Mouse (Mus musculus) neural tube, embryonic 15.5 days (tissue): ENCODE measurements around the gene C1qa. TPM values are rescaled to one million over a fixed set of nuclear protein-coding genes. Genes with fewer than 3 reads are reported as not detected.
A peak's percentile ranks its signal among the peaks of the same experiment; 100 is the strongest.

Experiments used
- ATAC-seq: fragments of 200-750 bp; cut with Nextera tagmentation; 2 replicates; pipeline ENCODE4 v1.8.0; 2017; ENCODE audit warnings: mild to moderate bottlenecking, moderate TSS enrichment, moderate library complexity; ENCODE audit not compliant: low FRiP score
- H3K27ac ChIP-seq: fragments of 300-500 bp; sonication (generic); replicated peaks from 2 replicates; pipeline ENCODE4 v1.5.1; 2015; ENCODE audit warnings: mild to moderate bottlenecking, inconsistent platforms
- H3K27me3 ChIP-seq: fragments of 300-500 bp; sonication (generic); replicated peaks from 2 replicates; pipeline ENCODE4 v1.6.1; 2015; ENCODE audit warnings: inconsistent platforms
- H3K36me3 ChIP-seq: fragments of 300-500 bp; sonication (generic); 2 replicates; pipeline ENCODE4 v1.6.1; 2015; ENCODE audit warnings: inconsistent platforms
- H3K4me1 ChIP-seq: fragments of 300-500 bp; sonication (generic); 2 replicates; pipeline ENCODE4 v1.6.1; 2015; ENCODE audit warnings: inconsistent platforms
- H3K4me2 ChIP-seq: fragments of 300-500 bp; sonication (generic); 2 replicates; pipeline ENCODE4 v1.6.1; 2015; ENCODE audit warnings: inconsistent platforms, mild to moderate bottlenecking, moderate library complexity
- H3K4me3 ChIP-seq: fragments of 300-500 bp; sonication (generic); replicated peaks from 2 replicates; pipeline ENCODE4 v1.5.1; 2015; ENCODE audit warnings: mild to moderate bottlenecking, inconsistent platforms
- H3K9ac ChIP-seq: fragments of 300-500 bp; sonication (generic); replicated peaks from 2 replicates; pipeline ENCODE4 v1.6.1; 2015; ENCODE audit warnings: mild to moderate bottlenecking, inconsistent platforms
- H3K9me3 ChIP-seq: fragments of 300-500 bp; sonication (generic); replicated peaks from 2 replicates; pipeline ENCODE4 v1.6.1; 2016; ENCODE audit warnings: inconsistent platforms
- WGBS: fragments of 180-500 bp; shearing (Covaris S2); methylation state at CpG from one replicate; pipeline ENCODE4 v1.1.7; 2015; ENCODE audit warnings: mixed read lengths; 5-methylcytosine and 5-hydroxymethylcytosine counted together
- polyA plus RNA-seq: library from polyadenylated mRNA; unstranded; fragments of >200 nt; fragmentation: Nextera tagmentation; extraction: Ambion mirVana; gene quantifications from 2 replicates; pipeline ENCODE4 v1.2.1, GENCODE M21; 2015

C1qa gene
- polyA plus RNA-seq, 1 experiment from 2014 or later, result 33.7 TPM

- H3K27me3 ChIP-seq, result 0 out of 2 replicates have a peak, but pooled peaks cover 4% of the 10 kb centered on the region
- no peak for ATAC-seq
- 11% methylated on average over 6 of the region's 6 CpGs for WGBS
Observed at GRCm38 (mm10) chr4:136924529-136924928, 25.9 kb upstream of the C1qa start.

GRCm38 (mm10) chr4:136919526-136919925 is 20.9 kb upstream of the C1qa start:
- Histone ChIP-seq H3K9ac (no peak overlapping the region), H3K4me2 (no peak overlapping the region), H3K9me3 (no peaks in the 10 kb centered on the region), H3K27ac (no peak overlapping the region), H3K36me3 (no peaks in the 10 kb centered on the region), H3K27me3 (peaks cover 4% of the 10 kb centered on the region; the same call in 1 of the 2 replicates), H3K4me3 (no peak overlapping the region), H3K4me1 (peaks cover 18% of the 10 kb centered on the region)
- WGBS, result 88% methylated on average over 3 of the region's 3 CpGs
- no peak for ATAC-seq

More at GRCm38 (mm10) chr4:136924529-136924928, 25.9 kb upstream of the C1qa start:
- Histone ChIP-seq H3K4me2 (no peak overlapping the region), H3K4me1 (peaks cover 31% of the 10 kb centered on the region), H3K4me3 (no peak overlapping the region), H3K36me3 (no peaks in the 10 kb centered on the region), H3K9ac (no peak overlapping the region), H3K9me3 (no peaks in the 10 kb centered on the region), H3K27ac (no peak overlapping the region)

GRCm38 (mm10) chr4:136918834-136919233 is 20.2 kb upstream of the C1qa start:
- H3K27me3 ChIP-seq, result peaks cover 4% of the 10 kb centered on the region; the same call in 1 of the 2 replicates
- H3K9ac ChIP-seq, result no peak overlapping the region
- ATAC-seq, result no peak
- peaks cover 17% of the 10 kb centered on the region for H3K4me1 ChIP-seq
- no peaks in the 10 kb centered on the region for H3K36me3 ChIP-seq
- 86% methylated on average over 8 of the region's 8 CpGs for WGBS
- H3K27ac ChIP-seq, result no peak overlapping the region
- no peak overlapping the region for H3K4me2 ChIP-seq
- H3K4me3 ChIP-seq, result no peak overlapping the region
- no peaks in the 10 kb centered on the region for H3K9me3 ChIP-seq

- H3K4me3 ChIP-seq, result no peak overlapping the region
- peaks cover 9% of the 10 kb centered on the region; the same call in 1 of the 2 replicates for H3K27me3 ChIP-seq
- peak; percentile 25; the same call in 1 of the 2 replicates for ATAC-seq
- WGBS, result 33% methylated on average over 7 of the region's 7 CpGs
- H3K9ac ChIP-seq, result 0 out of 2 replicates have a peak overlapping the region, but pooled peaks have one; percentile 17
- no peaks in the 10 kb centered on the region for H3K36me3 ChIP-seq
- no peak overlapping the region for H3K4me2 ChIP-seq
- H3K4me1 ChIP-seq, result peaks cover 23% of the 10 kb centered on the region
- no peaks in the 10 kb centered on the region for H3K9me3 ChIP-seq
- H3K27ac ChIP-seq, result peak overlapping the region; percentile 56; the same call in 1 of the 2 replicates
Observed at GRCm38 (mm10) chr4:136917165-136917524, 18.5 kb upstream of the C1qa start.

GRCm38 (mm10) chr4:136916359-136917164 is 18.0 kb upstream of the C1qa start:
- ATAC-seq, result peak; percentile 30; the same call in 1 of the 2 replicates
- WGBS, result 33% methylated on average over 20 of the region's 20 CpGs
- H3K36me3 ChIP-seq, result no peaks in the 10 kb centered on the region
- H3K27ac ChIP-seq, result peak overlapping the region; percentile 56; the same call in 1 of the 2 replicates
- no peak overlapping the region for H3K9ac ChIP-seq
- H3K9me3 ChIP-seq, result no peaks in the 10 kb centered on the region
- H3K4me1 ChIP-seq, result peaks cover 27% of the 10 kb centered on the region
- H3K4me2 ChIP-seq, result 0 out of 2 replicates have a peak overlapping the region, but pooled peaks have one; percentile 6
- H3K27me3 ChIP-seq, result peaks cover 9% of the 10 kb centered on the region
- H3K4me3 ChIP-seq, result no peak overlapping the region

- Histone ChIP-seq H3K9me3 (no peaks in the 10 kb centered on the region), H3K4me3 (no peak overlapping the region), H3K27me3 (peaks cover 26% of the 10 kb centered on the region), H3K4me1 (peaks cover 35% of the 10 kb centered on the region), H3K36me3 (no peaks in the 10 kb centered on the region), H3K9ac (no peak overlapping the region), H3K4me2 (no peak overlapping the region), H3K27ac (no peak overlapping the region)
- no peak for ATAC-seq
- 13% methylated on average over 9 of the region's 9 CpGs for WGBS
Observed at GRCm38 (mm10) chr4:136912841-136913240, 14.2 kb upstream of the C1qa start.

- Histone ChIP-seq H3K36me3 (no peaks in the 10 kb centered on the region), H3K27me3 (peaks cover 30% of the 10 kb centered on the region), H3K4me2 (peak overlapping the region; percentile 40), H3K4me3 (no peak overlapping the region), H3K9me3 (no peaks in the 10 kb centered on the region), H3K4me1 (peaks cover 29% of the 10 kb centered on the region), H3K9ac (no peak overlapping the region), H3K27ac (no peak overlapping the region)
- WGBS, result 44% methylated on average over 9 of the region's 9 CpGs
- ATAC-seq, result no peak
Observed at GRCm38 (mm10) chr4:136911804-136912203, 13.2 kb upstream of the C1qa start.

- Histone ChIP-seq H3K9ac (0 out of 2 replicates have a peak overlapping the region, but pooled peaks have one; percentile 5), H3K36me3 (no peaks in the 10 kb centered on the region), H3K4me3 (no peak overlapping the region), H3K4me1 (peaks cover 23% of the 10 kb centered on the region), H3K9me3 (no peaks in the 10 kb centered on the region), H3K27me3 (peaks cover 36% of the 10 kb centered on the region), H3K27ac (no peak overlapping the region), H3K4me2 (peak overlapping the region; percentile 40)
- ATAC-seq, result no peak
- 3% methylated on average over 17 of the region's 17 CpGs for WGBS
Observed at GRCm38 (mm10) chr4:136911211-136911646, 12.6 kb upstream of the C1qa start.

- Histone ChIP-seq H3K4me1 (peaks cover 30% of the 10 kb centered on the region), H3K9ac (no peak overlapping the region), H3K27ac (no peak overlapping the region), H3K27me3 (peaks cover 54% of the 10 kb centered on the region), H3K36me3 (no peaks in the 10 kb centered on the region), H3K9me3 (no peaks in the 10 kb centered on the region), H3K4me2 (no peak overlapping the region), H3K4me3 (no peak overlapping the region)
- ATAC-seq, result no peak
Observed at GRCm38 (mm10) chr4:136907809-136908208, 9.2 kb upstream of the C1qa start.

- ATAC-seq, result no peak
- peaks cover 25% of the 10 kb centered on the region for H3K4me1 ChIP-seq
Observed at GRCm38 (mm10) chr4:136907033-136907432, 8.4 kb upstream of the C1qa start.

GRCm38 (mm10) chr4:136904767-136905539 is 6.3 kb upstream of the C1qa start:
- Histone ChIP-seq H3K27ac (no peak overlapping the region), H3K4me3 (peak overlapping the region; percentile 3; the same call in 1 of the 2 replicates), H3K36me3 (no peaks in the 10 kb centered on the region), H3K9me3 (no peaks in the 10 kb centered on the region), H3K4me2 (peak overlapping the region; percentile 43), H3K9ac (no peak overlapping the region), H3K27me3 (peaks cover 39% of the 10 kb centered on the region), H3K4me1 (peaks cover 13% of the 10 kb centered on the region)
- ATAC-seq, result peak; percentile 69; the same call in 1 of the 2 replicates
- 2% methylated on average over 23 of the region's 23 CpGs for WGBS

More at GRCm38 (mm10) chr4:136907033-136907432, 8.4 kb upstream of the C1qa start:
- 12% methylated on average over 7 of the region's 7 CpGs for WGBS
- Histone ChIP-seq H3K4me2 (no peak overlapping the region), H3K27ac (no peak overlapping the region), H3K27me3 (peaks cover 48% of the 10 kb centered on the region), H3K36me3 (no peaks in the 10 kb centered on the region), H3K9ac (no peak overlapping the region), H3K4me3 (no peak overlapping the region), H3K9me3 (no peaks in the 10 kb centered on the region)
